Mouse (Mus musculus): ENCODE data around the gene Ppp1r12c. TPM values are rescaled to one million over a fixed set of nuclear protein-coding genes. Genes with fewer than 3 reads are reported as not detected.

The Ppp1r12c gene
- polyA plus RNA-seq, 1 experiment from 2014 or later, result 42.1 TPM

DNA sequence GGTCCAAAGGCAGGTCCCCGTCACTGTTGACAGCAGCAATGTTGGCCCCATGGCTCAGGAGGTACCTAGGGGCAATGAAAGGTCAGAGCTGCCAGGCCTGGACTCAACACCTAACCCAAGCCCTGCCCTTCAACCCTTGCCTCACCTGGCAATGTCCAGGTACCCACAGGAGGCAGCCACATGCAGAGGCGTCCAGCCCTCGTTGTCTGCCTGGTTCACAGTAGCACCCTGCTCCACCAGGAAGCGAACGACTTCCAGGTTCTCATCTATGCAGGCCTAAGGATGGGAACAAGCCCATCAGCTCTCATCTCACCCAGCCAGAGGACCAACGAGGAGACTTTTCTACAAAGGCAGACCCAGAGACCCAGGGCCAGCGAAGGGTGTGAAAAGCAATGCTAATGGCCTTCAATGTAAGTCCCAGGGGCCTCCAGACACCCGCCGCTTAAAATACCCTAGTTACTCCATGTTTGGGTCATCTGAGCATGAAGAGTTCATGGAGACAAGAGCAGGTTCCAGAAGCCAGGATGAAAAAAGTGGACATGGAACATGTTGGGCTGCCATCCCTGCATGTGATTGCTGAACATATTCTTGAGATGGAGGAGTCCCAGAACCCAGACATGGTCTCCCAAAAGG lies 4.1 kb downstream of the Ppp1r12c start:
- no peak overlapping the region for H3K4me3 ChIP-seq
- no peak overlapping the region for H3K27ac ChIP-seq
- no peaks in the 10 kb centered on the region for H3K27me3 ChIP-seq (ENCODE audit: low read depth, poor library complexity, severe bottlenecking)
- DNase-seq (ENCODE audit: low spot score), result no peak
- WGBS, result 96% methylated on average over 9 of the region's 9 CpGs
- H3K4me1 ChIP-seq, result peaks cover 26% of the 10 kb centered on the region
- no peaks in the 10 kb centered on the region for H3K9me3 ChIP-seq (replicated peaks)
- peaks cover 57% of the 10 kb centered on the region for H3K36me3 ChIP-seq

DNA sequence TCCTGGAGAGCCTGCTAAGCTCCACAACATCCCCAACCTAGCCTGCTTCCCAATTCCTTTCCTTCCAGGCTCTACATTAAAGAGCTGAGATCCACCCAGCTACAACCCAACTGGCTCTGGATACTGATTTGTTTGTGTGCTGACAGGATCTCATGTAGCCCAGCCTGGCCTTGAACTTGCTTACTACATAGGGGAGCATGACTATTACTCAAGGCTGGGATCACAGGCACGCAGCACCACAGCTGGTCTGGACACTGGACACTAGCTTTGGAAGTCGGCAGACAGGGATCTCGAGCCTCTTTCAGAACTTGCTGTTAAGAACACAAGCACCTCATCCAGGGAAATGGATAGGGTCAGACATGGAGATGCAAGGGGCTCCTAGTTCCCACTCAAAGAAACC lies 5.0 kb downstream of the Ppp1r12c start:
- Histone ChIP-seq H3K27me3 (ENCODE audit: low read depth, poor library complexity, severe bottlenecking) (no peaks in the 10 kb centered on the region), H3K4me3 (no peak overlapping the region), H3K36me3 (peaks cover 66% of the 10 kb centered on the region), H3K27ac (no peak overlapping the region), H3K9me3 (replicated peaks) (no peaks in the 10 kb centered on the region), H3K4me1 (peaks cover 26% of the 10 kb centered on the region)
- DNase-seq (ENCODE audit: low spot score), result no peak
- WGBS, result 93% methylated on average over 3 of the region's 3 CpGs

DNA sequence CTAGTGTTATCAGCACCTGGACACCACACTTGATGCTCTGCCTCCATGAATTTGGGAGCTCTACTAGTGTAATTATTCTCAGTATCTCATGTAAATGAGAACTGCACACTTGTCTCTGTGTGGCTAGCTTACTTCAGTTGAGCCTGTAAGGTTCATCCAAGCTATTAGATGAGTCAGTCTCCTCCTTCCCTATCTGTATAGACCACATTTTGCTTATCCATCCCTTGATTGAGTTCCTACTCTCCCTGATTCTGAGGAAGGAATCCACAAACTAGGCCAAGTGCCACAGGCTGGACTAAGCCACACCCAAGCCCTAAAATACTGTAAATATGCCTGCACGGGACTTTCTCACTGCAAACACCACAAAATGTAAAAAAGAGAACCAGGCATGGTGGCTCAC lies 7.5 kb downstream of the Ppp1r12c start:
- Histone ChIP-seq H3K27ac (no peak overlapping the region), H3K27me3 (ENCODE audit: low read depth, poor library complexity, severe bottlenecking) (no peaks in the 10 kb centered on the region), H3K4me3 (no peak overlapping the region), H3K4me1 (peaks cover 11% of the 10 kb centered on the region), H3K9me3 (replicated peaks) (no peaks in the 10 kb centered on the region), H3K36me3 (peaks cover 88% of the 10 kb centered on the region)
- 89% methylated on average over 1 of the region's 1 CpGs for WGBS
- no peak for DNase-seq (ENCODE audit: low spot score)

DNA sequence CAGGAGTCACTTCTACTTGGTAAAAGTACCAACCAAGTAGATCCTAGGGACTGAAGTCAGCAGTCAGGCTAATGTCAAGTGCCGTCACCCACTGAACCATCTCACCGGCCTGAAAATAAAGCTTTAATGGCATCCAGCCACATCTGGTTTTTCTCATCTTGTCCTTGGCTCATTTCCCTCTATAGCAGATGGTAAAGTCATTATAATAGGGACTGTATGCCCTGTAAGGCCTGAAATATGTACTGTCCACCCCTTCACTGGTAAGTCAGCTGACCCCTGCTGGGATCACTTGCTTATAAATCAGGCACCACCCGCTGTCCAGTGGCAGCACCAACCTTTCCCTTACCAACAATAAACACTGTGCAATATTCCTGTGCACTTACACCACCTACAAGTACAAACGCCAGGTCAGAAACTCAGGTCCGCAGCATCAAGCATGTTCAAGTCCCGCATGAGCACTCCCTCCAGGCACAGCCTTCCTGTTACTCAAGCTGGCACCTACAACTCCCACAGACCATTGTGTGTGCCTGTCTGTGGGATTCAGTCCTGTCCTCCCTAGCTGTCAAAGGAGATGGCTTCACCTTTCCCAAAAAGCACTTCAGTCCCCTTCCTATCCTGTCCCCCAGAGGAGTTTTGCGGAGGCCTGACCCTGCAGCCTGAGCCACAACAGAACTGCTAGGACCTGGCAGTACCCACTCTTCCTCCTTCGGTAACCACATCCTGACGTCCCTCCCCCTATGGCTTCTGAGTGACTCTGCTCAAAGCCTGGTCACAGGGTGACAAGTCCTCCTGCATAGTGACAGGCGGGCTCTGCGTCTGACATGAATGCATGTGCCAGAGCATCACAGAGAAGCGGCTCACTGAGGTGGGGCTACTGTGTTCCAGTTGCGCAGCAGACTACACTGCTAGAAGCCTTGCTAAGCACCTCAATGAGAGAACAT lies 8.9 kb downstream of the Ppp1r12c start:
- Histone ChIP-seq H3K9me3 (replicated peaks) (no peaks in the 10 kb centered on the region), H3K36me3 (peaks cover 100% of the 10 kb centered on the region), H3K27me3 (ENCODE audit: low read depth, poor library complexity, severe bottlenecking) (no peaks in the 10 kb centered on the region), H3K4me3 (no peak overlapping the region), H3K4me1 (no peaks in the 10 kb centered on the region), H3K27ac (no peak overlapping the region)
- DNase-seq (ENCODE audit: low spot score), result no peak
- WGBS, result 84% methylated on average over 13 of the region's 13 CpGs

DNA sequence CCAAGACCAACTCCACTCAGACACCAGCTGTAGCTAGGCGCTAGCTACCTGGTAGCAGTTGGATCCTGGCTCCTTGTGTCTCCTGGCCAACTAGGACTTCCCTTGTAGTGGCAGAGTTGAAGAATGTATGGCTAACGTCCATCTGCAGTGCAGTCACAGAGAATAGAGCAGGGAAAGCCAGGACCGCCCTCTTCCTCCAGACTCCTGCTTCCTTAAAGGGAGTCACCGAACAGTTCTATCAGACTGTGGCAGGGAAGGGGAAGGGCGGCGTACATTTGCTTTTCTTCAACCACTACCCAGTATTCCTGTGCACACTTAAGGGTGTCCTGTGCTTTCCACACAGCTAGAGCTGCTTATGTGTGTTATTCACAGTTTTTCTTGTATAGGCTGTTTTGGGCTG lies 10.2 kb downstream of the Ppp1r12c start:
- Histone ChIP-seq H3K9me3 (replicated peaks) (no peaks in the 10 kb centered on the region), H3K36me3 (peaks cover 100% of the 10 kb centered on the region), H3K27me3 (ENCODE audit: low read depth, poor library complexity, severe bottlenecking) (no peaks in the 10 kb centered on the region), H3K4me1 (no peaks in the 10 kb centered on the region), H3K4me3 (no peak overlapping the region), H3K27ac (no peak overlapping the region)
- 89% methylated on average over 6 of the region's 6 CpGs for WGBS
- DNase-seq (ENCODE audit: low spot score), result no peak

DNA sequence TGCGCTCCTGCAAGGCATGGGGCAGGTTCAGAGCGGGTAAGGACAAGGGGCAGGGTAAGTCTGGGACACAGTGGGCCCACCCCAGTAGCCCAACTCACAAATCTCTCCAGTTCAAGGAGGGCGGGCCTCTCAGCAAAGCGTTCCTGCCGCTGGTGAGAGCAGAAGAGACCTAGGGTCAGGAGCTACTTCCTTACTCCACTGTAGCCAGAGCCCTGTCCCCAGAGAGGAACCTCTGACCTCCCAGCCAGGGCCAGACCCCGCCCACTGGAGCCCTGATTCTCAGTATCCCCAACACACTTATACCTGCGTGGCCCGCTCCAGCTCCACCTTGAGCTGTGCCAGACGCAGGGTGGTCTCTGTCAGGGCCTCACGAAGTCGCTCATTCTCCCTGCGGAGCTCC lies 19.2 kb downstream of the Ppp1r12c start:
- 89% methylated on average over 12 of the region's 12 CpGs for WGBS
- Histone ChIP-seq H3K4me3 (no peak overlapping the region), H3K27ac (no peak overlapping the region), H3K36me3 (peaks cover 69% of the 10 kb centered on the region), H3K9me3 (replicated peaks) (no peaks in the 10 kb centered on the region), H3K27me3 (ENCODE audit: low read depth, poor library complexity, severe bottlenecking) (peaks cover 4% of the 10 kb centered on the region; the same call in 1 of the 2 replicates), H3K4me1 (peaks cover 19% of the 10 kb centered on the region)
- no peak for DNase-seq (ENCODE audit: low spot score)

DNA sequence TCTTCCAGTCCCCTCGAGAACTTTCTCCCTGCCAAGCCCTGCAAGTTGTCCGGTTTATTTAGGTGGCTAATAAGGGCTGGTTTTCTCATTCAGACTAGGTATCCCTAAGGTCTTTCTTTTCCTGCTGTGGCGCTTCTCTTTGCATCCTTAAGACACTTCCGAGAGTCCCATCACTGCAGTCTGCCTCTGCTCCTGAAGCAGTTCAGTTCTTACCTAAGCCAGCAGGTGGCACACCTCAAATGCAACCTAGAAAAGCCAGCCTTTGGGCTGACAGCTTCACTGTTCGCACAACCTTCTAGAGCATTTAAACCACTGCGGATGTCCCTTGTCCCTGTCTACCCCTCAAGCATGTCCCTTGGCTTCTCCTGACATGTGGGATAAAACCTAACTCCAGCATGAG lies 21.8 kb downstream of the Ppp1r12c start:
- peak; percentile 56 for DNase-seq (ENCODE audit: low spot score)
- Histone ChIP-seq H3K4me1 (peaks cover 20% of the 10 kb centered on the region), H3K9me3 (replicated peaks) (no peaks in the 10 kb centered on the region), H3K27me3 (ENCODE audit: low read depth, poor library complexity, severe bottlenecking) (peaks cover 27% of the 10 kb centered on the region), H3K36me3 (peaks cover 43% of the 10 kb centered on the region), H3K4me3 (no peak overlapping the region), H3K27ac (no peak overlapping the region)
- WGBS, result 20% methylated on average over 6 of the region's 6 CpGs

DNA sequence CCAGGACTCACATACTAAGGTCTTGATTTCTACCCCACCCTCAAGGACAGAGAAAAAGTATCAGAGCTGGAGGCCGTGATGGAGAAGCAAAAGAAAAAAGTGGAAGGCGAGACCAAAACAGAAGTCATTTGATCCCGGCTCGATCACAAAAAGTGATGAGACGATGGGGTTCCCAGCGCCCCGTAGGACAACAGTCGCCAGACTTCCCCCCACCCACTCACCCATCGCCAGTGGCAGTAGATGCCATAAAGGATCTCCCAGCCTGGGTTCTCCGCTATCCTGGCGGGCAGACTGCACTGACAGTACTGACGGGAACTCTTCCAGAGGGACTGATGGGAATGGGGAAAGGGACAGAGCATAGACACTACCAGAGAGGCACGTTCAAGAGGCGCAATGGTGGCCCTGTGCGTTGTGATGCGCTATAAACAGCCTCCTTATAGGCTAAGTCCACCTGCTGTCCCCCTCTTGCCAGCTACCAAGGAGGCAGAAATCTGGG lies 22.6 kb downstream of the Ppp1r12c start:
- DNase-seq (ENCODE audit: low spot score), result no peak
- Histone ChIP-seq H3K27me3 (ENCODE audit: low read depth, poor library complexity, severe bottlenecking) (peaks cover 35% of the 10 kb centered on the region), H3K36me3 (peaks cover 34% of the 10 kb centered on the region), H3K4me3 (peak overlapping the region; percentile 64), H3K4me1 (peaks cover 22% of the 10 kb centered on the region), H3K27ac (peak overlapping the region; percentile 90), H3K9me3 (replicated peaks) (no peaks in the 10 kb centered on the region)
- 3% methylated on average over 16 of the region's 16 CpGs for WGBS

DNA sequence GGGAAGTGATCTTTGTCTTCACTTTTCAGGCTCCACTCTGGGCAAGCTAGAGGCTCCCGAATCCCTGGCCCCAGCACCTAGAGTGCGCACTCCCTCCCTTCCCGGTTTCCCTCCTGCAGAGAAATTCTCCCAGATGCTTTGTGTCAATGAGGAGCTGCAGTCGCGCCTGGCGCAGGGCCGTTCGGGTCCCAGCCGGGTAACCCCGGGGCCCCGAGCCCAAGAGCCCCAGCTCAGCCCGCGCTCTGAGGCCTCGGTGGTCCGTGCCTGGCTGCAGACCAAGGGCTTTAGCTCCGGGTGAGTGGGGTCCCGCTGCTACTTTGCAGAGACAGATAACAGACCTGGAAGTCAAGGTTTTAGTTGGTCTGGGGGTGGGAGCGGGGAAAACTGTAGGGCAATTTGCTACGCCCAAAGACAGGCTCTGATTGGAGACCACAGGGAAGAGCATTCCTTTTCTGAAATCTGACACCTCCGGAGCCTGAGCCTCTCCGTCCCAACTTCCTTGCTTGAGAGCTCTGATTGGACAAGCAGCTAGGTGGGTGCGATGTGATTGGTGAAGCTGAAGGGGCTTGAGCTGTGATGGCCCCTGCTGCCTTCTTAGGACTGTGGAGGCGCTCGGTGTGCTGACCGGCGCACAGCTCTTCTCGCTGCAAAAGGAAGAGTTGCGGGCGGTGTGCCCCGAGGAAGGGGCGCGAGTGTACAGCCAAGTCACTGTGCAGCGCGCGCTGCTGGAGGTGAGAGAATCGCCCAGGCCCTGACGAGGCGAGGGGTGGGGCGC lies 23.3 kb downstream of the Ppp1r12c start:
- H3K4me1 ChIP-seq, result peaks cover 22% of the 10 kb centered on the region
- H3K4me3 ChIP-seq, result peak overlapping the region; percentile 64
- peaks cover 42% of the 10 kb centered on the region for H3K27me3 ChIP-seq (ENCODE audit: low read depth, poor library complexity, severe bottlenecking)
- under 1% methylated on average over 39 of the region's 39 CpGs for WGBS
- H3K36me3 ChIP-seq, result peaks cover 28% of the 10 kb centered on the region
- H3K9me3 ChIP-seq (replicated peaks), result no peaks in the 10 kb centered on the region; the same call in 1 of the 2 replicates
- peak overlapping the region; percentile 90 for H3K27ac ChIP-seq
- peak; percentile 81 for DNase-seq (ENCODE audit: low spot score)

DNA sequence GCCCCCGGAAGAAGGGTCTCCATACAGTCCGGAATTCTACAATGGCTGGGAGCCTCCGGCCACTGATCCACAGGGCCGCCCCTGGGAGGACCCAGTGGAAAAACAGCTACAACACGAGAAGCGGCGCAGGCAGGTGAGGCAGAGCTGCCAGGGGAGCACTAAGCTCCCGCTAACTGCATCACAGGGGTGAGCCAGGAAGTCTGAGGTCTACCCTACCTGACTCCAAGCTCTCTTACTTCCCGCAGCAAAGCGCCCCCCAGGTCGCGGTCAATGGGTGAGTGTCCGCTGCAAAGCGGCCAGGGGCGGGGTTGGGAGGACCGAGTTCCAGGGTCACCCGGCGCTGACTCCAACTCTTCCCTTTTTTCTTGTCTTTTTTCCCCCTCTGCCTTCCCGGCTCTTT lies 27.5 kb downstream of the Ppp1r12c start:
- no peak for DNase-seq (ENCODE audit: low spot score)
- 9% methylated on average over 19 of the region's 19 CpGs for WGBS
- Histone ChIP-seq H3K27me3 (ENCODE audit: low read depth, poor library complexity, severe bottlenecking) (peaks cover 85% of the 10 kb centered on the region), H3K27ac (no peak overlapping the region), H3K9me3 (replicated peaks) (no peaks in the 10 kb centered on the region; the same call in 1 of the 2 replicates), H3K36me3 (no peaks in the 10 kb centered on the region), H3K4me1 (peaks cover 27% of the 10 kb centered on the region), H3K4me3 (no peak overlapping the region)

DNA sequence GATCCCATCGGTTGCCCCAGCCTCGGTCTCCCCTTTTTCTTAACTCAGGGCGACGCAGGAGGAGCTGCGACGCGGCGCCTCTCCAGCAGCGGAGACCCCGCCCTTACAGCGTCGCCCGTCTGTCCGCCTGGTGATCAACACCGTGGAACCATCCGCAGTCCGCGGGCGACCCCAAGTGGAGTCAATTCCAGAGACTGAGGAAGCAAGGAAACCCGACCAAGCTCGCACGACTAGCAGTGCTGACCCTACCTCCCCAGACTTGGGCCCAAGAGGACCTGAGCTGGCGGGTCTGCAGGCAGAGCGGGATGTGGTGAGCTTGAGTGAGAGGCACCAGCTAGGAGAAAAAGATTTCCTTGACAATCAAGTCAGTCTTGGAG lies 30.3 kb downstream of the Ppp1r12c start:
- Histone ChIP-seq H3K4me3 (peak overlapping the region; percentile 45), H3K9me3 (replicated peaks) (no peaks in the 10 kb centered on the region; the same call in 1 of the 2 replicates), H3K36me3 (no peaks in the 10 kb centered on the region), H3K4me1 (peaks cover 13% of the 10 kb centered on the region), H3K27me3 (ENCODE audit: low read depth, poor library complexity, severe bottlenecking) (peaks cover 81% of the 10 kb centered on the region), H3K27ac (no peak overlapping the region)
- WGBS, result under 1% methylated on average over 24 of the region's 24 CpGs
- peak; percentile 84 for DNase-seq (ENCODE audit: low spot score)

DNA sequence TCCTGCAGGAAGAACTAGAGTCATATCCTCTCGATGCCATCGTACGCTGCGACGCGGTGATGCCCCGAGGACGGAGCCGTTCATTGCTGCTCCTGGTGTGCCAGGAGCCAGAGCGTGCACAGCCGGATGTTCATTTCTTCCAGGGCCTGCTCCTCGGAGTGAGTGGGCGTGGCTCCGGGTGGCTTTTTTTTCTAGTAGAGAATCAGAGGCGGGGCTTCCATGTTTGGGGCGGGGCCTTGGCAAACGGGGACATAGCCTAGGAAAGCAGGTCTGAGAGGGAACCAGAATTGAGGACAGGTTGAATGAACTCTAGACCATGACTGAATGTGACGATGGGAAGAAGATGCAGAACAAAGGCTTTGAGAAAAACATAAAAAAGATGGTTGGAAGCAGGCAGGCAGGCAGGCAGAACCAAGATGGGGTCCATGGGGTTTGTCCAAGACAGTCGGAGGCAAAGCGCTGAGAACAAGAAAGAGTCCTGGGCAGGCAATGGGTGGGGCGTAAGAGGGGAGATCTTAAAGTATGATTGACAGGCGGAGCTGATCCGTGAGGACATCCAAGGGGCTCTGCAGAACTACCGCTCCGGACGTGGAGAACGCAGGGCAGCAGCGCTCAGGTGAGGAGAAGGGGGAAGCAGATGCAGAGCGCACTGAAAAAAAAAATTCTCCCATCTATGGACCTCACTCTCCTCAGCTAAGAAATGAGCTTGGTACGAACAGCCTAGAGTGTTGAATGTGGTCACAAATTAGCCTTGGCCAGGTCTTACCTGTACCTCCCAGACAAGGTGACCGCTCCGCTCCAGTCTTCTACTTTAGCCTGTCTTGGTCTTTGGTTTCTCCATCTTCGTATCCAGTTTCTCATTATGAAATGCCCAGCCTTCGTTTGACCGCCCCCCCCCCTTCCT lies 31.0 kb downstream of the Ppp1r12c start:
- H3K36me3 ChIP-seq, result no peaks in the 10 kb centered on the region
- no peaks in the 10 kb centered on the region; the same call in 1 of the 2 replicates for H3K9me3 ChIP-seq (replicated peaks)
- no peak overlapping the region for H3K27ac ChIP-seq
- peaks cover 13% of the 10 kb centered on the region for H3K4me1 ChIP-seq
- DNase-seq (ENCODE audit: low spot score), result peak; percentile 72
- WGBS, result 4% methylated on average over 35 of the region's 35 CpGs
- peak overlapping the region; percentile 45 for H3K4me3 ChIP-seq
- peaks cover 75% of the 10 kb centered on the region for H3K27me3 ChIP-seq (ENCODE audit: low read depth, poor library complexity, severe bottlenecking)

Measured in limb, embryonic 10.5 days (tissue).